Mouse (Mus musculus) gastrocnemius, postnatal 10 days (tissue): Measurements from ENCODE around the gene Gm11444. TPM values are rescaled to one million over a fixed set of nuclear protein-coding genes. Genes with fewer than 3 reads are reported as not detected.

ENCODE experiments used
- DNase-seq: peaks from one replicate; pipeline ENCODE4 v3.0.0; 2021; ENCODE audit warnings: mixed read lengths
- total RNA-seq, 2 experiments: library from RNA; stranded (reverse); gene quantifications; 2 replicates each; pipeline ENCODE4 v1.2.3; 2021

Gene Gm11444
- total RNA-seq, 2 experiments from 2014 or later, result not detected

DNA sequence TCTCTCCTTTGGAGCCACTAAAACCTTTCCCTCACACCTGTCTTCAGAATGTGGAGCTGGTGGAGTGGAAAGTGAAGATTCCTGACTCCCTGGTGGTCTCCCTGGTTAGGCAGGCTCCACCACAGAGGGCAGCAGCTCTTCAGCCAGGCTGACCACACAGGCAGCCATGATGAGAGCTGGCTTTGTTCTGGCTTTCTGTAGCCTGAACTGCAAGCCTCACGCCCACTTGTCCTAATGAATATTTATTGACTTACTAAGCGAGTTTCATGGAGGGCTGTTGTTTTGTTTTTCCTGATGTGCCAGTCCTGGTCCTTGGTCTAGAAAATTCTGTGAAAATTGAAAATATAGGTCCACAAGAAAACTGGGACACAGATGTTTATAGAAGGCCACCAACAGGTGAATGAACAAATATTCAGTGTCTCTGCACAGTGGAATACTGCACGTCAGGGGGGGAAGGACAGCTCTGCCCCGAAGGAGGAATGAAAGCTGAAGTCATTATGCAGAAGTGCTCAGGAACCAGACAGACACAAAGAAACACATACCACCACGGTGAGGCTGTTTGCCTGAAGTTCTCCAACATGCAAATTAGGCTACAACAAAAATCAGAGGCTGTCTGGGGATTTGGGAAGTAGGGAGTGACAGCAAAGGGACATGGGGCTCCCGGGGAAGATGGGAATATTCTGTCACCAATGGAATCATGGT lies 8.0 kb upstream of the Gm11444 start:
- no peak for DNase-seq

DNA sequence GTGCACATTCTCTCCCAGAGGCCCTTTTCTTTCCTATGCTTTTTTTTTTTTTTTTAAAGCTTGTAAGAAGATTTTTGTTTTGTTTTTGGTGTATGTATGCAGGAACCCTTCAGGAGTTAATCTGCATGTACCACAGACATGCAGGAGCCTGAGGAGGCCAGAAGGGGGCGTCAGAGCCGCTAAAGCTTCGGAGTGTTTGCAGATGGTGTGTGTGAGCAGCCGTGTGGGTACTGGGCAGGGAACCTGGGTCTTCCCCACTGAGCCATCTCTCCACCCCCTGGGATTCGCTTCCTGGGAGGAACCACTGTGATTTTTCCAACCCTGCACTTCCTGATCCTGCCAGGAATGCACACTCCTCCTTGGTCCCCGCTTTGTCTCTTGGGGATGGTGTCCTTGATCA lies 625 bp upstream of the Gm11444 start:
- DNase-seq, result no peak

DNA sequence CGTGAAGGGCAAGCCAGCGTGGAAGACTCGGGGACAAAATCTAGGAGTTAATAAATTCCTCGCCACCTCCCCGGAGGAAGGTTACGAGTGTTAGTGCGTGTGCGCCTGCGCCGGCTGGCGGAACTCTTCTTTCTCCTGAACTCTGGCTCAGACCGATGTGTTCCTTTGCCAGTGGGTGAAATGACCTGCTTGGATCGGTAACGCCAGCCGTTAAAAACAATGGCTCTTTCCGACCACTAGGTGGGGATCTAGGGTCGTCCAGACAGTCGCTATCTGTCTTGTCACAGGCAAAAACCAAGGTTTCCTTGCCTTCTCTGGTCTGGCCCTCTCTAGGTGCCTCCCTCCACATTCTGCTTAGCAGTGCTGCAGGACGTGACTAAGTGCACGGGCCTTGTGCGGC lies 1.1 kb downstream of the Gm11444 start:
- no peak for DNase-seq

DNA sequence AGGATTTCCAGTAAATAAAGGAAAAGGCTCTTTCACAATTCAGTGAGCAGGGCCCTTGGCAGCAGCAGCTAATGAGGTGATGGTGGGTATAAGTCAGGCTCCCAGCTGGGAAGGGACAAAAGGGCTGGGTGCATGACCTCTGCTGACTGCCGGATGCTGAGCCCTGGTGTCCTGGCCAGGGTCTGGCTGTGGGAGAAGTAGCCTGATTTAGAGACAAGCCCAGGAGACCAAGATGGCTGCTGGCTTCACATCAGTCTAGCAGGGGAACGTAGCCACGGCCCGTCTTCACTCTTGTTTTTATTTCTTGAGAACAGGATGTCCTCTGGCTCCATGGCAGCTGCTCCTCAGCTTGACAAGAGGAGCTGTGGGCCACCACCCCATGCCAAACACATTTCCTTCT lies 3.6 kb downstream of the Gm11444 start:
- DNase-seq, result no peak

DNA sequence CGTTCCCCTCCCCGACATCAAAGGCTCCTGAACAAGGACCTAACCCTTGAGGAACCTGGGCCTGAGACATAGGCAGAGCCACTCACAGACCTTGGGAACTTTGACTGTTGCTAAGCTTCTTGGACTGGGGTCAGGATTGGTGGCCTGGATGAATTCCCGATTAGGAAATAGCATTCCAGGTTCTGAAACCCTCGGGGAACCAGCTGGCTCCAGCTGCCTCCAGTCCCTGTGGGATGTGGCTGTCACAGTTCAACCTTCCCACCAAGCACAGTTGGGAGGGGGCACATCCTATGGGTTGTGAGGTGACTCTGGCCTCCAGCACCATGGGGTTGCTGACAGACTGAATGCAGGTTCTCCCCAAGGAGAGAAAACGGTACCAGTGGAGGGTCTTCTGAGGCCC lies 4.2 kb downstream of the Gm11444 start:
- DNase-seq, result no peak

DNA sequence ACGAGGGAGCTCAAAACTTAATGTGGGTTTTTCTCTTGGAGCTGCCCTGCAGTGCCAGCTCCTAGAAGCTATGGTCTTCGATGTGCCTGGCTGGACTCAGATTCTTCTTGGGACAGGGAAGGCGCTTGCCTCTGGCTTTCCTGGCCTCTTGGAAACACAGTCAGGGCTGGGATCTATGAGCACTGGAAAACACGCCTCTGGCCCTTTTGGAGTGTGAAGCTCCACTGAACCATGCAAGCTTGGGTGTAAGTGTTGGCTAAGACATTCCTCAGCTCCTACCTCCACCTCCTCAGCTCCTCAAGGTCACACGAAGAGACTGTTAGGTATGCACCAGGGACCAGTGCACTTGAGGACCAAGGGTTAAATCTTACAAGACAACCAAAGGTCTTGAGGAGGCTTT lies 5.2 kb downstream of the Gm11444 start:
- DNase-seq, result no peak

DNA sequence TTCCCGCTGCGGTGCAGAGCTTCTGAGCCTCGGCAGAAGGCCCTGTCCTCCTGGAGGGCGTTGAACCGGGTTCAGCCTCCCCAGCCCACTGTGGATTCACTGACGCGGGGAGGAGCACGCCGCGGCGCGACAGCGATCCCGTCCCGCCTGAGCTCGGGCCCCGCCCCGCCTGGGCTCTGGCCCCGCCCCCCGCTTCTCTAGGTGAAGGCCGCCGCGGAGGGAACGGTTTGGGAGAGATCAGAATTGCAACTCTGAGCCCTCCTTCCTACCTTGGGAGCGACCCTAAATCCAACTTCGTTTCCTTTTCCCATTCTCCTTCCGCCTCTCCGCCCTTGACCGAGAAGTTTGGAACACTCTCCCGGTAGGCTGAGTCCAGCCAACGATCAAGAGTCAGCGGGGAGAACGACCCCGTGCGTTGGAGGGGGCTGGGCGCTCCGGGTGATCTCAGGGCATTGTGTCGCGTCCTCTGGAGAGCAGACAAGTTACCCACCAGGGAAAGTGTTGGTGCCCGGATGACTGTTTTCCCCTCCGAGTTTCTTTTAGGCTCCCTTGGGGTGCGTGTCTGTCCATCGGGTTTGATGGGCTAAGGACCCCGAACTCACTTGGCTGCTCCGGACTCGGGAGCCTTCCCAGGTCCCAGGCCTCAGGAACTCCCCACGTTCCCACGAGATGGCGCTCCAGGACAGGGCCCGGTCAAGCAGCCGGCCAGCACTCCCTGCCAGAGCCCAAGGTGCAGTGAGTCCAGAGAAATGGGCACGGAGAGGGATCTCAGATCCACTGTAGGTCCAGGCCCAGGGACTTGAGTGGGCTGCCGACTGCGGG lies 5.8 kb downstream of the Gm11444 start:
- DNase-seq, result peak; percentile 94

DNA sequence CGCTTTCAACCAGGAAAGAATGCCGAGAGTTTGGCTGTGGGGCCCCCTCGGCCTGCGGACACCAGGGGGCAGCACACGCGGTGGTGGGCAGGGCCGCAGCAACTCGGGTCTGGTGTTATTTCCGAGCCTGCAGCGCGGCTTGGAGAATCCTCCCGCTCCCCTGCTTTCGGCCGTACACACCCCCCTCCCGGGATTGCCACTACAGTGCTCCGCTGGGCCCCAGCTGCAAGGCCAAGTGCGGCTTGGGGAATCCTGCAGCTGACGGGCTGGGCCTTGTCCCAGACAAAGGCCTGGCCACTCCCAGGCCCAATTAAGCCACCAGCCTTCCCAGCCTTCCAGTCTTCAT lies 6.8 kb downstream of the Gm11444 start:
- DNase-seq, result peak; percentile 84

DNA sequence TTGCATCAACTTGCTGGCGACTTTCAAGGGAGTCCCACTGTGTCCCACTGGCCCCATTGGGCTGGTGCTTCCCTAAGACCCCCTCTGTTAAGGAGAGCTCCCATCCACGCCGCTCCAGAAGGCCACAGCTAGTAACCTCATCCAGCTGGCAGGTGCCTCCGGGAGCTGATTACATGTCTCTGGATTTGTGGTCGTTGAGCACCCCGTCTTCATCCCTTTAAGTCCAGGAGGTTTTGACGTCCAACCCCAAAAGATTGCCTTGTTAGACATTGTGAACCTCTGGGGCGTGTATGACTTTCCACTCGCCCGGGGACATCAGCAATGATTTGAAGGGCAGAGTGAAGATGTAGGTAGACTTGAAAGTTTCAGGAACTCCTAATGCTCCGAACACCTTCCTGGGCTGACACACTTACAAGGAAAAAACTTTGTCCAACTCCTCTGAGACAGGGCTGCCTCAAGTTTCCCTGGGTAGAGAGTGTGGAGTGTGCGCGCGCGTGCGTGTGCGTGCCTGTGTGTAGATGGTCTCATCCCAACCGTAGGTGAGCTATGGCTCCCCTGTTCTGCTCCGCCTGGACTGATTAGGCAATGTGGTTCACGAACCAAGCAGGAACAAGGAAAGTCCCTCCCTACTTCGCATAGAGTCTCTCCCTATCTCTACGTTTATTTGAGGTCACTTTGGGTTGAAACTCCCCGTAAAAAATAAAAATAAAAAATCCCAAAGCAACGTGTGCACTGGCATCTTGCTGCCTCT lies 7.4 kb downstream of the Gm11444 start:
- peak; percentile 16 for DNase-seq

DNA sequence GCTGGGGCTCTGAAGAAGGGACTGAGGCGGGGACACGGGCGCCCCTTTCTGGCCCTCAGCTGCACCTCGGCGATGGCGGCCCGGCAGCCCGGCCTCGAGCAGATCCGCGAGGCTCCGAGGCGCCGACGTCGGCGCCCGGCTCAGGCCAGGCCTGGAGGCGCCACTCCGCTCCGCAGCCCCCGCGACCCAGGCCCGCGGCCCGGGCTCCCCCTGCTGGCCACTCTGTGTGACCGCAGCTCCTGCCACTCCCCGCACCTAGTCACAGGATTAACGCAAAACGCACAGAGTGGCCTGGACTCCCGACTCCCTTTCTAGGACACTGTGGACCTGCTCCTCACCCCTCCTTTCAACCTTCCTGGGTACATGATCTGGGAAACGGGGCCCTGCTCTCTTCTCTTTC lies 8.2 kb downstream of the Gm11444 start:
- peak; percentile 80 for DNase-seq

DNA sequence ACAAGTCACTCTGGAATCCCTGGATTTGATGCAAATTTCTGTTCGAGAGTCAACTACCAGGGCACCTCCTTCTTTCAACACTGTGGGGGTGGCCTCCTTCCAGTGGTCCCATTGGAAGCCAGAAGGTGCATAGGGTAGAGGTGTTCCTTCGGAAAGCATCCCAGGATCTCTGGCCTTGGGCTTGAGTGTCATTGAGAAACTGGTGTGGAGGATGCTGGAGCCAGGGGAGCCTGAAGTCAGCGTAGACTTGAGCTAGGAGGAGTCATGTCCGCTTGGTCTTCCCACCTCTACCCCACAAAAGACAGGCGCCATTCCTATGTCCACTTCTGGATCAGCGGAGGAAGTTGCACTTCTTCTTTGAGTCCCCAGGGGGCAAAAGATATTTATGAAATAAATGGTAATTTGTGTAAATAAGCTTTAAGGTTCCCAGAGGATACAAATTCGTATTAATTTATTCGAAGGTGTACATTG lies 8.9 kb downstream of the Gm11444 start:
- no peak for DNase-seq

DNA sequence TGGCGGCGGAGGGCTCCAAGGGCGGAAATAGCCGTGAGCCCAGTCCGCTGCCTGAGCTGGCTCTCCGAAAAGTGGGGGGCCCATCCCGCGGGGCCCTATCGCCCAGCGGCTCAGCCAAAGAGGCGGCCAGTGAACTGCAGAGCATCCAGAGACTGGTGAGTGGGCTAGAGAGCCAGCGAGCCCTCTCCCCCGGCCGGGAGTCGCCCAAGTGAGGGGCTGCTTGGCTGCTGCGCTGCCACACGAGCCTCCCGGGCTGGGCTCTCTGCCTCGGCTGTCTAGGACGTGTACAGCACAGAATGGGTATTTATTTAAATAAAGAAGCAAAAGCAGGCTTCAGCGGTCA lies 9.4 kb downstream of the Gm11444 start:
- no peak for DNase-seq

DNA sequence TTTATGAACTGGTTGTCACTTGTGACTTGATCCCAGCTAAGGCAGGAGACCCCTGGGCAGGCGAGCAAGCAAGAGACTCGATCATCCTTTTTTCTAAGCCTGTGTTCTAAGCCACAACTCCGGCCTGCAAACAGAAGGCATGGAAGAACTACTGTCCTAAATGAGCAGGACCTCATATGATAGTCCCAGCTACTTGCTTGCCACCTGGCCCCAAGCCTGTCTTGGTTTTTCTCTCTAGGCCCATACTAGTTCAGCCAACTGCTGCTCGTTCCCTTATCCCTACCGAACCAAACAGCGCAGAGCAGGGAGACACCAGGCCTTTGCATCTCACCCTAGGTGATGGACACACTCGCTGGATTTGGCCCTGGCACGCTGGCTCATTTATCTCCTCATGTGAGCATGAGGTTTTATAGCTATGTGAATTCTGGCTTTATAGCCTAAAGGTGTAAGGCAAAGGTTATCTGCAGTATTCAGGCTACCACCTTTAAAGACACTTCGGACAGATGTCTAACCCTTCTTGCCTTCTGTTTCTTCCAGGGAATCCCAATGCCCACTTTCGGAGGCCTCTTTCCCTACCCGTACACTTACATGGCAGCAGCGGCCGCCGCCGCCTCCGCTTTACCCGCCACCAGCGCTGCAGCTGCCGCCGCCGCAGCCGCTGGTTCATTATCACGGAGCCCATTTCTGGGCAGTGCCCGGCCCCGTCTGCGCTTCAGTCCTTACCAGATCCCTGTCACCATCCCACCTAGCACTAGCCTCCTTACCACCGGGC lies 9.9 kb downstream of the Gm11444 start:
- no peak for DNase-seq

DNA sequence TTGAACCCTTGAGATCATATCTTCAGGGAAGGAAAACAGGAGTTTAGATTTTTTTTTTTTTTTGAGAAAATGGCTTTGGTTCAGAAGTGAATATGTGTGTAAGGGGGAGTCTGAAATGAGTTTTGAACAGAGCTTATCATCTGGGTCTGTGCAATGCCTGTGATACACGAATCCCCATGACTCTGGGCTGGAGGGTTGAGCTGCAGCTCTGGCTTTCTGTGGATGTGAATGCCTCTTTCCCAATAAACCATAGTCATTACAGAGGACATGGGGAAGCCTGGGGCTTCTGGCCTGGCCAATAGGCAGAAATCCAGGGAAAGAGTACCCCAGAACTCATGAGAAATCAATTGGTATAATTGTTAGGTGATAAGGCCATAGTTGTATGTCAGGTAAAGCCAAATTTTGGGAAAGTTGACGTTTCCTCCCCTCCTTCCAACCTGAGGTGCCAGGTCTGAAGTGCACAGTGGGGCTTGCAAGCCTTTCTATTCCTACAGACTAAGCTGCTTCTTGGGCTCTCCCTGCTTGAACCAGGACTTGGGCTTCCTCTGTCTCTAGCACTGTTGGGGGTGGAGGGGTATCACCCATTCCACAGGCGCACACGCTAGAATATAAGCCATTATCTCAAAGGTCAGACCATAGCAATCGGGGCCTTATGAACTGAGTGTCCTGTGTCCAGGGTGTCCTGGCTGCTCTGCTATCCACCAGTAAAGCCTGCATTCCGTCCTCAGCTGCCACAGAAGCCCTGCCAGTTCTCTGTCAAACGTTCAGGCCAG lies 10.7 kb downstream of the Gm11444 start:
- DNase-seq, result no peak

DNA sequence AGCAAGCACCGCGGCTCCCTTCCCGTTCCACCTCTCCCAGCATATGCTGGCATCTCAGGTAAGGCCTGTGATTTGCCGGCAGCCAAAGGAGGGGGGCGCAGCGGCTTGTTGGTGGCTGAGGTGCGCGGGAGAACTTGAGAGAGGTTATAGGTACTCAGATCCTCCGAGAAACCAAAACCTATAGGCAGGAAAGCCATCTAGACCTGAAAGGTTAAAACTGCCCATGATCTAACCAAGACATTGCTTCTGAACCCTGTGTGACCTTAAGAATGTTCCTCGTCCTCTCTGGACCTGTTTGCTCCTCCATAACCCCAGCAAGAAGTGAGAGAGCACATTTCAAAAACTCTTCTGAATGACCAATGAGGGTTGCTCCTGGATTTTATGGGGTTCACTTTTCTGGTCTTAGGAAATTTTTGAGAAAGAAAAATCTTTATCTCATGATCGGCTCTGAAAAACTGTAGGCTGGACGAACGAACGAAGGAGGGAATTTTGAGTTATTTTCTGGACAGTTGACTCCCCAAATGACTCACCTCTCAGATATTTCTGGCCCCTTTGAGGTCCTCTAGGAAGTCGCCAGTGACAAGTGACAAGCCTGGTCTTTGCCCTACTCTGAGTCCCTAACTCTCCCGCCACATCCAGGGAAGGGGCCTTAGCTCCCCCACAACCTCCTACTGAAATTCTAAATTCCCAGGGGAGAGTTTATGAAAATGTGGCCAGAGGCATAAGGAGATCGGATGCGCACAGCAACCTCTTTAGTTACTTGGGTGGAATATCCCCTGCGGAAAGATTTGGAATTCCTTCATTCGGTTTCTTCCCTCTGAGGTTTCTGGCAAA lies 11.5 kb downstream of the Gm11444 start:
- no peak for DNase-seq

DNA sequence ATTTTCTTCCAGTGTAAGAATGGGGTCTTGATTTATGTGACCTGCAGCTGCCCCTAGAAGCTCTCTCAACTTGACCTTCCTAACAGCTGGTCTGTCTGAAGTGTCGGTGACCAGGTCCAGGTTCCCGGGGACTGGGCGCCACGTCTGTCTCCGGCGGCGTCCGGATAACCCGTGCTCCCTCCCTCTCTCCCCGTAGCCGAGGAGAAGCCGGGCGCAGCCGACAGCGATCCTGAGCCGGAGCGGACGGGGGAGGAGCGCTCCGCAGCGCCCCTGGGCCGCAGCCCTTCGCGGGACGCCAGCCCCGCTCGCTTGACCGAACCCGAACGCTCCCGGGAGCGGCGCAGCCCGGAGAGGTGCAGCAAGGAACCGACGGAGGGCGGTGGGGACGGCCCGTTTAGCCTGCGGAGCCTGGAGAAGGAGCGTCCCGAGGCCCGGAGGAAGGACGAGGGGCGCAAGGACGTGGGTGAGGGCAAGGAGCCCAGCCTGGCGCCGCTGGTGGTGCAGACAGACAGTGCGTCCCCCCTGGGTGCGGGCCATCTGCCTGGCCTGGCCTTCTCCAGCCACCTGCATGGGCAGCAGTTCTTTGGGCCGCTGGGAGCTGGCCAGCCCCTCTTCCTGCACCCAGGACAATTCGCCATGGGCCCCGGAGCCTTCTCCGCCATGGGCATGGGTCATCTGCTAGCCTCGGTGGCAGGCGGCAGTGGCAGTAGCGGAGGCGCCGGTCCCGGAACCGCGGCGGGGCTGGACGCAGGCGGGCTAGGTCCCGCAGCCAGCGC lies 12.3 kb downstream of the Gm11444 start:
- DNase-seq, result no peak

DNA sequence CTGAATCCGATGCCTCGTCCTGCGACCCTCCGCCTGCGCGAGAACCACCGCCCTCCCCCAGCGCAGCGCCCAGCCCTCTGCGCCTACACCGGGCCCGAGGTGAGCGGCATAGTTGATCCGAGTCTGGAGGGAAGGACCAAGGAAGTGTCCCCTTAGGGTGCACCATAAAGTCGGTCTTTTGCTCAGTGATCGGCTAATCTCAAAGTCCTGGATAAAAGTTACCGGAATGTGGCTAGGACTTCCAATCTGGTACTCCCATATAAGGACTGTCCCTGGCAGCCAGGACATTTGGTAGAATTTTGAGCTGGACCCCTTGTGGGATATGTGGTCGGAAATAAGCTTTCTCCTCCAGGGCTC lies 12.9 kb downstream of the Gm11444 start:
- DNase-seq, result no peak

DNA sequence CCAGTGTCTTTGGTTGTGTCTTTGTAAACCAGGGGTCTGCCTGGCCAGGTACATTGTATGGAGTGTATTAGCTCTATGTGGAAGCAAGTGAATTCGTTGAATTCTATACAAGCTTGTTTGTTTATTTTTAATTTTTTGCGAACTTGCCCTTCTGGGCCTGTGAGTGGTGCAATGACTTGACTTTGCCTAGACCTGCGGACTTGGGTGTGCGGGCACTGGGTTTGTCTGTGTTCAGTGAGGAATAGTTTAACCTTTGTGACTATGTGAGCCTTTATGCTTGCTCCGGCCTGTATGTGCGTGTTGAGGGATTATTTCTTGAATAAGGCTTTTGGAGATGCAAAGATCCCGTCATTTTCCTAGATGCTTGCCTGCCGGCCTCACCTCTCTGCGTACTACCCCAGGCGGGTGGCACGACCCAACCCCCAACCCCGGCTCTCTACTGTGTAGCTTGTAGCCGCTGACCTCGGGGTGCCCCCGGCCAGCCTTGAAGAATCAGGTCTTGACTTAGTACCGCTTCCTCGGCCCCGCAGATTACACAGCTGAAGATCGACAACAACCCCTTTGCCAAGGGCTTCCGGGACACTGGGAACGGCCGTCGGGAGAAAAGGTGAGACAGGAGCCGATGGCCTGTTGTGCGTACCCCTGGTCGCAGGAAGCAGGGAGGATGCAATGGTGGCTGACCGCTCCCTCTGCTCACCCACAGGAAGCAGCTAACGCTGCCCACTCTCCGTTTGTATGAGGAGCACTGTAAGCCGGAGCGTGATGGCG lies 13.4 kb downstream of the Gm11444 start:
- DNase-seq, result no peak
